Mouse (Mus musculus): ENCODE results near the gene Gm21885.
A peak's percentile ranks its signal among the peaks of the same experiment; 100 is the strongest.
"Not testable (repeated sequence)": the region's sequence is repeated elsewhere in the genome, so short reads cannot be mapped to it uniquely, and the experiment has no call there.

Gene Gm21885

DNA sequence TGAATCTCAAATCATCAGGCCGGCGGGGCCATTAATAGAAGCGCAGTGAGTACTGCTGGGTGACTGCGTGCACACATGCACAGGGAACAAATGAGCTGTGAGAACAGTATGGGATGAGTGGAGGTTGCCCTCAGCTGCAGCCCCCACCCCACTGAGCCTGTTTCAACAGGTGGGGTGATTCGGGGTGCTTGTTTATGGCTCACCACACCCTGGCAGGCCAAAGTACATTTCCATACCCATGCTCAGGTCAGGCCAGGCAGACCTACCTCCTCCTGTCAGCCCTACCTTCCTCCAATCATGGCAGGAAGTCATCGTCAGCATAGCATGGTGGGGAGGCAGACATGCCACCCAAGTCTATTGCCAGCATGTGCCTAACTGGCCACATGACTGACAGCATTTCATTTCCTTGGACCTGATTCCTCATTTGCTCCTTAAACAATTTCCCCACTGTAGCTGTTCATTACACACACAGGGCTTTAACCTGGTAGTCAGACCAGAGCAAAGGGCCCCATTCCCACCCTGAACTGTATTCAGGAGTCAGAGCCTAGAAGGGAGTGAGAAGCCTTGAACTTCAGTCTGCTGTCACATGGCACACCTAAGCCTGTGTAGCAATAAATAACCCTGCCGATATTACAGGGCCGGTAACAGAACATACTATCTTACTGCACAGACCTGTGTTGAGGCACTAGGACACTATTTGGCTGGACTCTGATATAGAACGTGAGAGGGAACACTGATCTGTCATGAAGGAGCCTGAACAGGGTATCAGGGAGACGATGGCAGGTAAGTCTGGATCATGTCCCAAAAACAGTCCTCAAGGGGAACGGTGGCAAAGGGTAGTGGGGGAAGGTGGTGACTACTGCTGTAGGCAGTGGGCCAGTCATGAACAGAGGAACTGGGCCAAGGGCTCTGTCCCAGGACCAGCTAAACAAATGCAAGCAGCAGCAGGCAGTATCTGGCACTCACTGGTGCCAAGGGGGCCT, at the start of gene Gm21885:
Gm21885 (plus strand) TSS at position 675 of the 983 bp plus-strand sequence.
- no peak for DNase-seq

DNA sequence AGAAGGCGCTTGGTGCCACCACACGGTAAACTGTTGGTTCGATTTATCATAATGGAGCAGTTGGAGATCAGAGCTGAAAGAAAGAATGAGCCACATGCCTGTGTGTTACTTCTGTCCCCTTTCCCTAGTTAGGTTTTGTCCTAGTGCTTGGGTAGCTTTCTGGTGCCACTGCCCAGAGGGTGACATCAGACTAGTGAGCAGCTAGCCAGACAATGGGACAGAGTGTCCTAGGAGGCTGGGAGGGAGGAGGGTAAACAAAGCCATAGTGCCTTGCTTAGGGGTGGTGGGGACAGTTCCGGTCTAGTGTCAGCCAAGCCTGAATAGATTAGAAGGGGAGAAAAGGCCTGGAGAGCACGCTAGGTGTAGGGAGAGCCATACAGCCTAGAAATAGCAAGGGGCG, 48.3 kb upstream of the Gm21885 start:
- no peak for DNase-seq

DNA sequence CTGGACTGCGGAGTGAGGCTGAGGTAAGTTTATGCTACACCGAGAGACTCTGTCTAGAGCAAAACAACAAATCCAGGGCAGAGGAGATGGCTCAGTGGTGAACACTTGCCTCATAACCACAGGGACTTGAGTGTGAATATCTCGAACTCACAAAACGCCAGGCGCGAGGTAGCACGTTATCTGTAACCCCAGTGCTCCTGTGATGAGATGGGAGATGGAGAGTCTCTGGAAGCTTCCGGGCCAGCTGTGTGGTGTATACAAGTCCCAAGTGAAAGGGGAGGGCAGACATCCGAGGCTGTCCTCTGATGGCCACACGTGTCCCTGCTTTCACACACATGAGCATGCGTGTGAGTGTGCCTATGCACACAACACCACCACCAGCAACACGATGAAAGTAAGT, 47.3 kb upstream of the Gm21885 start:
- no peak for DNase-seq

DNA sequence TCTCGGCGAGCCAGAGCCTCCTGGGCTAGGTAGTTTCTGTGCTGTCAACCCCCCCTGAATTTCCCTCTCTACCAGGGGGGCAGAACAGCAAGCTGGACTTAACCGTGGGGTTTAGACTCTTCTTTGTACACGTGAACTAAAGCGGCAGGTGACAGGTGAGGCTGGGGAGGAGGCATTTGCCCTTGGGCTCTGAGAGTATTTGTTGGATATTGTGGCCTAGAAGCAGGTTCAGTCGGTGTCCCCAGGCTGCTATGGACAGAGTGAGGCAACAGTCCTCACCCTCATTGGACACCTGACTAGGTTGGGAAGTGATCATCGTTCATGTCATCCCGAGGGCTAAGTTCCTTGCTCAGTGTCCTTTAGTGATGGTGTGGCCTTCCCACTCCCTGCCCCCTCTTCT, 46.8 kb upstream of the Gm21885 start:
- DNase-seq = no peak

DNA sequence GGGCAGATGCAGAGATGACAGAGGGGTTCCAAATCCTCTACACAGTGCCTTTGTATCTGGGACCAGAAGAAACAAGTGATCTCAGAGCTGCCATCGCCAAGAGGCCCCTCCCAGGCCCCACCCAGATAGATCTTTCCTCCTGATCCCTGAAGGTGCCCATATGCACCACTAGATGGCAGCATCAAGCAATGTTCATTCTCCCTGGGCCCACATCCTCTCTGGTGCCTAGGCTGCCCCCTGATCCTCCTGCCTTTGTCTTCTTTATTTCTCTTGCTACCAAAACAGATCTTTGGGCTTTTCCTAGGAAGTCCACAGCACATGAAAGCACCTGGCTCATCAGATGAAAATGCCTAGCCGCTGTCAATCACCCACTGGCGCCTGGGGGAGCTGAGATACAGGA, 45.6 kb upstream of the Gm21885 start:
- DNase-seq = peak; percentile 61

DNA sequence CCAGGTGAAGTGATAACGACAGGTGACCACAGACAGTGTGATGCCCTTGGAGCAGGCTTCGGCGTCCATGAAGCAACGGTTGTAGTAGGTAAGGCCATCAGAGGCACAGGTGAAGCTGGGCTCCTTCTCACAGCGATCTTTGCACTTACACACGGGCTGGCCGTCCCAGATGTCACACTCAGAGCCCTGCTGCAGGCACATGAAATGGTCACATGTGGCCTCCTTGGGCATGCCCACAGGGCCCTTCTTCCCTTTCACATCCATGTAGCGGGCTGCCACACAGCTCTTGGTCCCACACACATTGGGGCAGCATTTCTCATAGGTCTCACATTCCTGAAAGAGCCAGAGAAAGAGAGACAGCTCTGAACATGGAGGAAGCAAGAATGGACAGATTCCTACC, 42.9 kb upstream of the Gm21885 start:
- no peak for DNase-seq

DNA sequence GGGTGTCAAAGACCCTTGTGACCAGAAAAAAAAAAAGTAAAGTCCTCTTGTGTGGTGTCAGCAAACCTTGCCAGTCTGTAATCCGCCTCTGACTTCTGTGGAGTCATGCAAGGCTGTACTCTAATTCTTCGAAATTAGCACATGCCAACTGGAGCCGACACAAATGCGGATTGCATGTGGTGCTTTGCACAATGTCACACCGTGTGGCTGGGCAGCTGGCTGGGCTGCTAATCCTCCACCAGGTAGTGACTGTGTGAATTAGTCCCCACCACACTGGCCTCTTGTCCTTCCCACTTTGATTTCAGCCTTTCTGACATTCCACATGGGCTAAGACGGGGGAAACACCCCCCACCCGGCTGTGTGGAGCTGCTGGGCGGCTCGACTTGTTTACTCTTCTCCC, 42.0 kb upstream of the Gm21885 start:
- DNase-seq = no peak

DNA sequence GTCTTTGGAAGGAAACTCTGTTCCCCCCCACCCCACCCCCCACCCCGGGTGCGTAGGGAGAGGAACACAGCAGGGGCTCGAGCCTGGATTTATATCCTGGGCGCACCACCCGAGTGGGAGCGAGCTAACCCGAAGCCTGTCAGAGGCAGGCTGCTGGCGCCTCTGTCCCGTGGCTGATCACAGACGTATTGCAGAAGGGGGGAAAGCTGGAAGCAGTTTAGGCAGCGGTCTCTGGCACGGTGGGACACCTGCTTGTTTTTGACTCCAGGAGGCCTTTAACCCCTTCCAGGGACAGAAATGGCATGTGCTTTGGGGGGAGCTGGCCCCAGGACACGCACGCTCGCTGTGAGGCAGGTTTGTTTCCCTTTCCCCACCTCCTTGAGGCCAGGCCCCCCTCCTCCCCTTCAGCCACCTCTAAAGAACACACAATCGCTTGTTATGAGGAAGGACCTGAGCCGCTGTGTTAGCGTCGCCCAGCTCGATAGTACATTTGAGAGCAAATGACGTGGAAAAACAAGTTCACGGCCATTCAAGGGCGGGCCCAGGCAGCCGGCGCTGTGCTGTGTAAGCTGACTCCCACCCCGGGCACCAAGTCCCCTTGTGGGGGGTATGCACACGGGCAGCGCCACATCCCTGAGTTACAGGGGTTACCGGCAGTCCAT, 38.8 kb upstream of the Gm21885 start:
- DNase-seq = peak; percentile 25

DNA sequence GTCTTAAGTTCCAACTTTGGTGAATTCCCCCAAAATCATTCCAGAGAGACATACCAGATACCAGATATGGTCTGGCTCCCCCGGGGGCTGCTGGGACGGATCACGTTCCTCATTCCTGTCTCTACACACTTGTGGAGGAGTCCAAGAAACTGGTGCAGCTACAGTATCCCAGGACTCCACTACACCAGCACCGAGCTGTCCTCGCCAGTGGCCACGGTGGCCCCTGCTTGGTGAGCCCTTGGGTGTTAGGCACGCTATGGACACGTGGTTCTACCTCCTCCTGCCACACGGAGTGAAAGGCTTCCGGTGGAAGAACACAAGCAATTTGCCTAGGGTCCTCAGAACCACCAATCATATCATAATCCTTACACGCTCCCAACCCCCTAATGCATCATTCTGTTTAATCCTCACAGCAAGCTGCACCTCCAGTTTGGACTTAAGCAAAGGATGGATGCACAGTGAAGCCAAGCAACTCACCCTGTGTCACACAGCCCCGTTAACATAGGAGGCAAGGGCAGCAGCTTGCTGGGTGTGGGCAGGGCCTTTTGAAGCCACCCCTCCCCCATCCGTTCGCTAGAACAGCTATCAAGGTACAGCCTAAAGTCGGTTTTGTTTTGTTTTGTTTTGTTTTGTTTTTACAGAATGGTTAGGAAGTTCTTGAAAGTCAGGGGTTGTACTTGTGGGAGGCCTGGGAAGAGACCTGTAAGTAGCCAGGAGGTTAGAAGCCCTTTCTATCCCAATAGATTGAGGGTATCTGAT, 38.1 kb upstream of the Gm21885 start:
- no peak for DNase-seq

DNA sequence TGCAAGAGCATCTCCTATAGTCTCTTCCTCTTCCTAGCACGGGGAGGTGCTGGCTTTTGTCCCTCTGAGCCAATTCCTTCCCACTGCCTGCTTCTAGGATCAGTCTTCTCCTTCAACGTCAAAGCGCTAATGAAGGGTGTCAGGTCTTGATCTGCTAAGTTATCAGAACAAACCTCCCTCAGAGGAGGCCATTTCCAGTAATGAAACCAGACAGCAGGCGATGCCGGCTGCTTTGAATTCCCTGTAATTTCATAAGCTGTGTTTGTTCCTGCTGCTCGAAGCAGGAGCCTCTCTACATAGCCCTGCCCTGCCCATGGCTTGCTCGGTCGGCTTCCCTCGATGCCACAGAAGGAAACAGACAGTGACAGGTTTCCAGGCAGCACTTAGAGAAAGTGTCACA, 37.3 kb upstream of the Gm21885 start:
- DNase-seq = no peak

DNA sequence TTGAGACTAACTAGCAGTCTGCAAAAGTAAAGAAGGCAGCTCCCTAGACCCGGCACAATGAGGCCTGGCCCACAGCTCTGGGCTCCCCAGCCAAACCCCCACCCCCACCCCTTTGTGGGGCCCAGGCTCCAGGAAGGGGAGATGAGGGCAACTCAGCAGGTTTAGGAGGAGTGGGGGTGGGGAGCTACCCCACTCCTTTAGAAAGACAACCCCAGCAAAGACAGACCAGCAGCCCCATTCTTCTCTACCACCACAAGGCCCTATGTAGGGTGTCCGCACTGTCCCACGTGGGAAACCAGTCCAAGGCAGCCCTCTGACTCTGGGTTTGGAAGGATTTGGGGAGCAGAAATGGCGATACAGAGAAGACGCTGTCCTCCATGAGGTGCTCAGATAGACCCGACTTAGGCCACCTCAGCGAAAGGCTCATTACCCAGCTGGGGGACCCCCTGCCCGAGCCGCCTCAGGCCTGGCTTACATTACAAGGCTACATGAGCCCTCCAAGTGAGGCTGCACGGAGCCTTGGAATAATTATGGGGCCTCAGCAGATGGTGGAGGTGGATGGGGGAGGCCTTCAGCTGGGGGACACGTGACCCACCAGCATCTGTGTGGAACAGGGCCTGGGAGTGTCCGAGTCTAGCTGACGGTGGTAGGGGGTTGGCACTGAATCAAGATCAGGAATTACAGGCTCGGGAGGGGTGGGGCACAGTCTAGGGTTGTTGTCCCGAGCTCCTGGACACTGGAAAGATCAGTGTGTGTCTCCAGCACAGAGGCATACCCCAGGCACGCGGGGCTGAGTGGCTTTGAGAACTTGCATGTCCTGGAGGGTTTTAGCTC, 35.5 kb upstream of the Gm21885 start, which contains the start of gene Wfikkn2:
Wfikkn2 (minus strand) TSS at position 51 of the 834 bp plus-strand sequence.
- DNase-seq = no peak

DNA sequence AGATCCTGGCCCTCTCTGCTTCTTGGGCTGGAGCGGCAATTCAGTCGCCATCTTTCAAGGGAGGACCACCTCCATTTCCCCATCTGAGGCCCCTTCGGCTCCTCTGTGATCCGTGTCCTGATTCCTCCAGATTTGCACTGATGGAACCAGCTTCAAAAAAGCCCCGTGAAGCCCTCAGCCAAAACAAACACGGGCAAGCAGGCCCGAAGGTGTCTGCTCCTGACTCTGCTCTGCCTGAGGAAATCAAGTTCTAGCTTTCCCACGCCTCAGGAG, 34.9 kb upstream of the Gm21885 start:
- no peak for DNase-seq

DNA sequence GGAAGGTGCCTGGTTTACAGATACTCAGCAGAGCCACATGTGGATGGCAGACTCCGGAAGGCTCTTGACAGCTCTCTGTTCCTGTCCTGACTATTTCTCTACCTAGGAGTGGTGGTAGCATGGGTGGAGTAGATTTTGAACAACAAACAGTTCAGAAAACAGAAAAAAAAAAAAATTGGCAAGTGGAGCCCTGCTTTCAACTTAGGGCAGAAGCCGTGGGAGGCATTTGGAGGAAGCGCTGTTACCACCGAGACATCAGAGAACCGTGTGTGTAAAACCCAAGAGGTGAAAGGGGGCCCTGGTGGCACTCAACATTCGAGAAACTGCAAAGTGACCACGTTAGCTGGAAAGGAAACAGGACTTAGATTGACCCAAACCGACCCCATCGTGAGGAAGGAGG, 28.5 kb upstream of the Gm21885 start:
- no peak for DNase-seq

DNA sequence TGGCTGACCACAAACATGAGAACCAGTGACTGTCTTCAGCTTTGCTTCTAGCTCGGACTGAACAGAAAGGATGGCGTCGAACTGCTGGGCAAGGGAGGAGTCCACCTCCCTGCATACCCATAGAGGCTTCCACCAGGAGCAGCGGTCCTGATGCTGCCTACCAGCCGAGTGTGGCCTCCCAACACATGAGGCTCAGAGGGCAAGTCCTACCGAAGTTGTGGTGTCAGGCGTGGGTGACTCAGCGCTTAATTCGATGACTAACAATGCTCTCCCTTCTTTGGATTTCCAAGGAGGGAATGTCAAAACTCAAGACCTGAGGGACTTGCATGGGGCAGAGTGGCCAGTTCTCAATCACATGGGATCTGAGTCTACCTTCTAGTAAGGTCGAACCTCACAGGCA, 28.0 kb upstream of the Gm21885 start:
- DNase-seq = no peak

DNA sequence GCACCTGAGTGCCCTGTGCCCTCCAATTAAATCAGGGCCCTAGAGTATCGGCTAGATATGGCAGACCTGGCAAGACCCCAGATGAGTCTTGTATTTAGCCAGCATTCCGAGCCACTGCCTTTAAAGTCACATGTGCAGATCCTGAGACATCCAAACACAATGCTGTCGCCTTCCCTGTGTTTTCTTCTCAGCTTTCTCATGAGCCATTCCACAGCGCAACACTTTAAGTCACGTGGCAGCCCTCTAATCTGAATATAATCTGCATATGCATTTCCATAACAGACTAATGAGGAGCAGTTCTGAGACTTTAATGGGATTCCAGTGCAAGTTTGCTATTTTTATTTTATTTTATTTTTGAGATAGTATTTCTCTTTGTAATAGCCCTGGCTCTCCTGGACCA, 25.9 kb upstream of the Gm21885 start:
- DNase-seq = no peak

DNA sequence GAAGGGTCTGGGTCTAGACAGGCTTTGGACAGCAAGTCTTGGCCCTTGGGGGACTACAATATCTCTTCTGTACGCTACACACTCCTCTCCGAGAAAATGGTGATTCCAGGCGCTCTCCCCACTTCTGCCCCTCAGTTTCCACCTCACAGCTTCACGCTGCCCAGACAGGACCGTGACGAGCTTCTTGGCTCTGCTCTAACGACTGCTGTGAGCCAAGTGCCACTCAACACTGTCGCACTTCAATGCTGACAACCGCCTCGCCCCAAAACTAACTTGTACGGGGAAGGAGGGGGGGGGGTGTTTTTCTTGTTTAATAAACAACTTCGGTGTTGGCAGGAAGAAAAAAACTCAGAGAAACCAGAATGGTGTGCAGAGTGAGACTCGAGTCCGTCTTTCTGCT, 23.7 kb upstream of the Gm21885 start:
- DNase-seq = peak; percentile 14

DNA sequence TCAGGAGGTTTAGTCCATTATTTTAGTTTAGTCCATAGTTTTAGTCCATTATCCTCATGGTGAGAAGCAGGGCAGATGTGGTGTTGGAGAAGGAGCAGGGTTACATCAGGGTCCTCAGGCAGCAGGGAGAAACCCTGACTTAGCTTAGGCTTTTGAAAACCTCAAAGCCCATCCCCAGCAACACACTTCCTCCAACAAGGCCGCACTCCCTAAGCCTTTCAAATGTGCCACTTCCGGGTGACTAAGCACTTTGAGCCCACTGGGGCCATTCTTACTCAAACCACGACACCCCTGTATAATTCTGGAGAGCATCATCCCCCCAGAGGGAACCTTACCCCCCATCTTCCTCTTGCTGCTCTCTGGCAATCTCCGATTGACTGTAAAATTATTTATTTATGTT, 21.9 kb upstream of the Gm21885 start:
- DNase-seq = no peak

DNA sequence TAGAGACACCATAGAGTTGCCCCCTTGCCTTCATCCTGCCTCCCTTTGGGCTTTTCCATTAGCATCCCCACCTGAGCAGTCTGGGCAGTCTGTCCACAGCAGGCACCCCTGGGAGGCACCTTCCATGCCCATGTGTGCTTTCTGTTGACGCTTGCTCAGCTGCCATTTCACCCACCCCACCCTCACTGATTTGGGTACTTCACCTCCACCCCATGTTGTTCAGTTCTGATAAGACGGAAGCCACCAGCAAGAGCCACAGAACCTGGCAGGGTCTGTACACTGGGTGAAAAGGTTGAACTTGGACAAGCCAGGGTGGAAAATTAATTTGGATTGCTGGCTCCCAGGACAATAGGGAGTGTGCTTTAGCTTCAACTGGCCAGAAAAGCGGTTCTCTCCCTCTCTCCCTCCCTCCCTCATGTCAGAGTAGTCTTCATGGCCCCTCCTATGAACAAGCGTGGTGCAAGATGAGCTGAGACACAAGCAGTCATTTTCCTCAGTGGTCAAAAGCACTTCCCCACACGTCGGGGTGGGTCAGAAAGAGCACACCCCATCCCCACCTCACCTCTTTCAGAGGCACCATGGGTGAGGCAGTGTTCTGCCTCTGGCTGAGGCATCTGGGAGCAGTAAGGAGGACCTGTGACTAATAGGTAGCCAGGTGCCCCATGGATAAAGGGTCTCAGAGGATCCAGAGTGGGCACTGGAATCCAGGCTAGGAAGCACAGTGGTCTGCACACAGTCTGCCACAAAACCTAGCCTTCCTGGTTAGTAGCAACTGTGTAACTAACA, 19.9 kb upstream of the Gm21885 start:
- DNase-seq = no peak

DNA sequence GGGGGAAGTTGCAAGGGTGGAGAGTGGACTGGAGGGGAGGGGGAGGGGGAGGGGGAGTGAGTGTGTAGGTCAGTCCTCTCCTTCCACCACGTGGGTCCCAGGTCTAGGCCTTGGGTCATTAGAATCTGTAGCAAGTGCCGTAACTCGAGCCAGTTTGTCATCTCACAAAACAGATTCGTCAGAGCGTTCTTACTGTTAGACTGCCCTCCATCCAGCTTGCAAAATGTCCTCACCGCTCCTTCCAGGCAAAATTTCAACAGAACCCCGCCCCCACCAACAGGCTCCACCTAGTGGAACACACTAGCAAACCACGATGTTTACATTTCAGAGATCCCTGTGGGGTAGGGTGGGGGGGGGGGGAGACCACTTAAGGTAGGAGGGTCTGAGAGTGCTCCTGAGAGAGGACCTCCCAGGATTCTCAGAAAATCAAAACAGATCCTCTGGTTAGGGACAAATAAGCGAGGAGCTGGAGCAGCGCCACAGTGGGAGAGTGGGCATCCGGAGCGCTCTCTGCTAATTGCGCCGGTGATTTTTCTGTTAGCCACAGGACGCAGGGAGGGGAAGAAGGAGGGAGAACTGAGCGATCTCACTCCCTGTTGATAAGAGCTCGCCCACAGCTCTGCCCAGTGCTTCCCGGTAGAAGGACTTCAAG, 16.4 kb upstream of the Gm21885 start:
- DNase-seq = peak; percentile 59

DNA sequence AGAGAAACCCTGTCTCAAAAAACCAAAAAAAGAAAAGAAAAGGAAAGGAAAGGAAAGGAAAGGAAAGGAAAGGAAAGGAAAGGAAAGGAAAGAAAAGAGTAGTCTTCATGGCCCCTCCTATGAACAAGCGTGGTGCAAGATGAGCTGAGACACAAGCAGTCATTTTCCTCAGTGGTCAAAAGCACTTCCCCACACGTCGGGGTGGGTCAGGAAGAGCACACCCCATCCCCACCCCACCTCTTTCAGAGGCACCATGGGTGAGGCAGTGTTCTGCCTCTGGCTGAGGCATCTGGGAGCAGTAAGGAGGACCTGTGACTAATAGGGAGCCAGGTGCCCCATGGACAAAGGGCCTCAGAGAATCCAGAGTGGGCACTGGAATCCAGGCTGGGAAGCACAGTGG, 15.5 kb upstream of the Gm21885 start:
- not testable (repeated sequence) for DNase-seq

DNA sequence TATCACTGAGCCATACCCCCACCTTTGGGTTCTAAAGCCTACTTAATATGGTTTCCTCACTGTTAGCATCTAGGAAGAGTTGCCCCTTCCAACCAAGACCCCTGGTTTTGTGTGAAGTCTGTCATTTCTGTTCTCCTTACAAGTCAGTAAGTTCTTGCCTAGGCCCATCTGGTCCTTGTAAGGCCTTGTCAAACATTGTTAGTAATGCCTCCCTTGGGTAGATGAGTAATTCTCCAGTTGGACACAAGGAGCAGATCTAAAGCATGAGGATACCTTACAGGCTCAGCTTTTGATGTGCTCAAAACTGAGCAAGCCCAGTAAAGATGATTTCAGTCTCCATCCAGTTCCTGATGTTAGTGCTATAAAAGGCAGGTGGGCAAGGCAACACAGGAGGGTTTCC, 12.9 kb upstream of the Gm21885 start:
- no peak for DNase-seq
